Mouse (Mus musculus) C2C12 (cell line): ENCODE measurements at regions not wholly inside any gene's neighbourhood (a gene's known extent, or its start where the extent isn't known, plus 50 kb on each side); places are given as distances from the start of the nearest gene placed in this dataset.

ENCODE experiments used
- H3K27me3 ChIP-seq: one replicate; pipeline ENCODE4 v1.6.1; 2011; ENCODE audit not compliant: control insufficient read depth, insufficient read depth, insufficient read length
- H3K36me3 ChIP-seq: one replicate; pipeline ENCODE4 v1.6.1; 2011; ENCODE audit not compliant: control insufficient read depth, insufficient read depth
- H3K4me3 ChIP-seq: one replicate; pipeline ENCODE4 v1.5.1; 2011; ENCODE audit warnings: mild to moderate bottlenecking, control low read depth; ENCODE audit not compliant: poor library complexity, insufficient read depth, severe bottlenecking
- H3K79me2 ChIP-seq: one replicate; pipeline ENCODE4 v1.6.1; 2011; ENCODE audit not compliant: control insufficient read depth, insufficient read depth
- H3K79me3 ChIP-seq: one replicate; pipeline ENCODE4 v1.6.1; 2011; ENCODE audit warnings: low read depth, control low read depth
- H3ac ChIP-seq: one replicate; pipeline ENCODE3; 2011; ENCODE audit warnings: low read depth; ENCODE audit not compliant: control insufficient read depth, insufficient read length
- CEBPB ChIP-seq: IDR thresholded peaks from one replicate; pipeline ENCODE4 v1.6.1; 2011; ENCODE audit warnings: low read depth, mild to moderate bottlenecking, control low read depth, moderate library complexity
- CTCF ChIP-seq: IDR thresholded peaks from one replicate; pipeline ENCODE4 v1.5.1; 2011; ENCODE audit not compliant: control insufficient read depth, insufficient read depth, insufficient read length
- FOSL1 ChIP-seq: IDR thresholded peaks from one replicate; pipeline ENCODE4 v1.8.0; 2011; ENCODE audit warnings: mild to moderate bottlenecking, low read length; ENCODE audit not compliant: poor library complexity, insufficient read depth, severe bottlenecking
- MAX ChIP-seq: IDR thresholded peaks from one replicate; pipeline ENCODE4 v1.6.1; 2011; ENCODE audit warnings: mild to moderate bottlenecking, control low read depth
- MYOD1 ChIP-seq: IDR thresholded peaks from one replicate; pipeline ENCODE4 v1.6.1; 2011; ENCODE audit warnings: low read depth; ENCODE audit not compliant: control insufficient read depth, insufficient read length
- MYOG ChIP-seq: IDR thresholded peaks from one replicate; pipeline ENCODE4 v1.6.1; 2011; ENCODE audit not compliant: control insufficient read depth, insufficient read length; ENCODE audit errors: extremely low read depth
- USF1 ChIP-seq: IDR thresholded peaks from one replicate; pipeline ENCODE4 v1.6.1; 2011; ENCODE audit warnings: low read depth, mild to moderate bottlenecking, control low read depth, moderate library complexity

DNA sequence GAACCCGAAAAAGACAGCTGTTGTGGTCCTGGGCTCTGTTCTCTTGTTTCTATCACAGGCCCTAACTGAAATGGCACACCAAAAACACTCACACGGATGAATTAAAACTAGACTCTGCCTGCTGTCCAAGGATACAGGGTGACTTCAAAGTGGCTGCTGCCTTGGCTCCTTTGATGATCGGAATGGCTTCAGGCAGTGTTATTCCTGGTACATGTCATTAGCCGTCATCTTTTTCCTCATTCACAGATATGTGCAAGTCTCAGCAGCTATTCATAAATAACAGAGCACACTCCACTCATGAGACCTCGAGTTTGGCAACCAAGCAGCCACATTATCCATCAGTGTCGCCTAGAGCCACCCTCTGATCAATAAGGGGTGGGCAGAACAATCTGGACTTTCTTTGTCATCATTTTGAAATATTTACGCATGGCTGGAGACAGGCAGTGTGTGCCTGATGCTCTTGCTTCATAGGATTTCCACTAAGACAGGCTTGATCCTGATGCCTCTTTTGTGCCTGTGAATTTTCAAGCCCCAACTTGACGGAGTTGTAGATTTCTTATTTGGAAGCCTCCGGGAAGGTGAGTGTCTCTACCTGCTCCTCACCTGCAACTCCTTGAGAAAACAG lies 182.1 kb downstream of the Fndc1 start:
- Histone ChIP-seq H3K27me3 (no peaks in the 10 kb centered on the region), H3K79me3 (no peaks in the 10 kb centered on the region), H3ac (no peak overlapping the region), H3K79me2 (no peaks in the 10 kb centered on the region), H3K4me3 (no peak overlapping the region), H3K36me3 (no peaks in the 10 kb centered on the region)
- no peak for TF ChIP-seq CTCF
- TF ChIP-seq MAX: no peak
- TF ChIP-seq MYOG: no peak
- no peak for TF ChIP-seq MYOD1
- TF ChIP-seq FOSL1: no peak
- no peak for TF ChIP-seq CEBPB

DNA sequence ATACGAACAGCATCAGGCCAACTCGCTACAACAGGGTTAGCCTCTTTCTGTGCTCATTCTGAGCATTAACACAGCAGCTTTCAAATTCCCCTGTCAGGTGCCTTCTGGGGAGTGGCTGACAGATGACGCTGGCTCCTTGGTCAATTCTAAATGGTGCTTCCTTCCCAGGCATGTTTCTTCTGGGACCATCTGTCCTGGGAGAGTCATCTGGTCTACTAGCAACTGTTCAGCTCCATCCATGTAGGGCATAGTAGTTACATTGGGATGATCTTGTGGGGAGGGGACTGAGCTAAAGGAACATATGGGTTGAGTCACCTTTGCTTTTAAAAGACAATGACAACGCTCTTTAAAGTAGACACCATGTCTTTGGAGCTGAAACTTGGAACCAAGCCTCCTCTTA lies 183.5 kb downstream of the Fndc1 start:
- no peaks in the 10 kb centered on the region for H3K27me3 ChIP-seq
- H3ac ChIP-seq: no peak overlapping the region
- no peaks in the 10 kb centered on the region for H3K79me3 ChIP-seq
- no peaks in the 10 kb centered on the region for H3K79me2 ChIP-seq
- no peaks in the 10 kb centered on the region for H3K36me3 ChIP-seq
- TF ChIP-seq MYOG (no peak), FOSL1 (no peak), USF1 (no peak), CTCF (no peak), MAX (no peak), CEBPB (no peak), MYOD1 (no peak)
- H3K4me3 ChIP-seq: no peak overlapping the region

- H3K79me3 ChIP-seq: no peaks in the 10 kb centered on the region
- TF ChIP-seq FOSL1 (no peak), MYOD1 (no peak), CEBPB (no peak), MYOG (no peak), CTCF (no peak), USF1 (no peak), MAX (no peak)
- no peak overlapping the region for H3ac ChIP-seq
- no peaks in the 10 kb centered on the region for H3K36me3 ChIP-seq
- no peak overlapping the region for H3K4me3 ChIP-seq
- H3K27me3 ChIP-seq: no peaks in the 10 kb centered on the region
- no peaks in the 10 kb centered on the region for H3K79me2 ChIP-seq
Measured at GRCm38 (mm10) chr17:7642442-7642887, 184.6 kb downstream of the Fndc1 start.

DNA sequence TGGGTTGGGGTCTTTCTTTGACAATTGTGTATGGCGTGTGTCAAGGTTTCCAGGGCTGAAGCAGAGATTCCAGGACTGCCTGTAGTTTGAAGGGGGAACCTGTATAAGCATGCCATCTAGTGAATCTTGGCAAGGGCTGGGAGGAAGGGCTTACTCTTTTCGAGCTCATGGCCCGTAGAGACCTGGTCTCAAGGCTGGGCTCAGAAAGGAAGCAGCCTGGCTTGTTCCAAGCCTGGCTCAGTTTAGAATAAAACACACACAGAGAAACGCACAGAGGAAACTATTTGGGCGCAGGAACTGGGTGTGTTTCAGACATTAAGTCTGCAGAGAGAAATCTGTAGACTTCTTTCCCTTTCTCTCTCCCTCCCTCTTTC lies 192.8 kb downstream of the Fndc1 start:
- no peaks in the 10 kb centered on the region for H3K36me3 ChIP-seq
- no peaks in the 10 kb centered on the region for H3K79me3 ChIP-seq
- no peaks in the 10 kb centered on the region for H3K79me2 ChIP-seq
- H3K4me3 ChIP-seq: no peak overlapping the region
- H3K27me3 ChIP-seq: no peaks in the 10 kb centered on the region
- TF ChIP-seq CEBPB (no peak), CTCF (no peak), FOSL1 (no peak), MYOG (no peak), USF1 (no peak), MYOD1 (no peak), MAX (no peak)
- H3ac ChIP-seq: no peak overlapping the region

DNA sequence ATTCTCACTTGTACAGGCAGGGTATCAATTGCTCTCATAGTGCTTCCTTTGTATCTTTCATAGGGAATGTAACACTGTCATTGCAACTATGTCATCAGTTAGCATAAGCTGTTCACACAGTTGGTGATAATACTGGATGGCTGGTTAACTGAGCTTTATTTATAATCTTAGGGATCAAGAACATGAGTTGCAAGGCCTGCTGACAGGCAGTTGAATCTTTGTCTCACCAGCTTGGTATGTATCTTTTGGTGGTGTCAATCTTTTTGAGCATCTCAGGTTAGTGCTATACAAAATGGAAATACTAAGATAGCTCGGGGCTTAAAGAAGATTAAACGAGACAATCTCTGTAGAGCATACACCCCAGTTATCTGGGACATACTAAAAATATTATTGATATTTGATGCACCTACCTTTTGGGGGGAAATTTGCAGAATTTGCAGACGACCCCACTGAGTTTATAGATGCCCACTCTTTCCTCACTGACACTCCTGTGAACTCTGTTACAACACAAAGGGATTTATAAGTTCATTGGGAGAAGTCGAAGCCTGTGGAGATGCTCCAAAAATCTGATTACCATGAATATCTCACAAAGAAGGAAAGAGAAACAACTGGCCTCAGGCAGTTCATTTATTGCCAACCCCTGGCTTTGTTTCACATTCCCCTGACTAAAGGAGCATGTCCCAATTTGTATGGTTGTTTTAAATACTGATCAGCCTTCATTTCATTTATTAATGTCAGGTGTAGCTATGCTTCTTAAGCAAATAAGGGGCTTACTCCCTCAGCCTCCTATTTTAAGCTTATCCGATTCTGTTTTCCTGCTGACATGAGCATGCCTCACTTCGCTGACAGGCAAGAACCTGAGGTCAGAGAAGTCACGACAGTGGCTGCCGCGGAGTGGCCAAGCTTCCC lies 193.5 kb downstream of the Fndc1 start:
- no peak overlapping the region for H3ac ChIP-seq
- no peak overlapping the region for H3K4me3 ChIP-seq
- H3K27me3 ChIP-seq: no peaks in the 10 kb centered on the region
- H3K79me3 ChIP-seq: no peaks in the 10 kb centered on the region
- no peak for TF ChIP-seq MYOD1
- no peak for TF ChIP-seq CEBPB
- TF ChIP-seq FOSL1: no peak
- no peak for TF ChIP-seq MAX
- TF ChIP-seq CTCF: no peak
- TF ChIP-seq USF1: no peak
- TF ChIP-seq MYOG: no peak
- no peaks in the 10 kb centered on the region for H3K36me3 ChIP-seq
- no peaks in the 10 kb centered on the region for H3K79me2 ChIP-seq
